Mouse (Mus musculus): ENCODE data around the gene Opa1.

Gene Opa1

DNA sequence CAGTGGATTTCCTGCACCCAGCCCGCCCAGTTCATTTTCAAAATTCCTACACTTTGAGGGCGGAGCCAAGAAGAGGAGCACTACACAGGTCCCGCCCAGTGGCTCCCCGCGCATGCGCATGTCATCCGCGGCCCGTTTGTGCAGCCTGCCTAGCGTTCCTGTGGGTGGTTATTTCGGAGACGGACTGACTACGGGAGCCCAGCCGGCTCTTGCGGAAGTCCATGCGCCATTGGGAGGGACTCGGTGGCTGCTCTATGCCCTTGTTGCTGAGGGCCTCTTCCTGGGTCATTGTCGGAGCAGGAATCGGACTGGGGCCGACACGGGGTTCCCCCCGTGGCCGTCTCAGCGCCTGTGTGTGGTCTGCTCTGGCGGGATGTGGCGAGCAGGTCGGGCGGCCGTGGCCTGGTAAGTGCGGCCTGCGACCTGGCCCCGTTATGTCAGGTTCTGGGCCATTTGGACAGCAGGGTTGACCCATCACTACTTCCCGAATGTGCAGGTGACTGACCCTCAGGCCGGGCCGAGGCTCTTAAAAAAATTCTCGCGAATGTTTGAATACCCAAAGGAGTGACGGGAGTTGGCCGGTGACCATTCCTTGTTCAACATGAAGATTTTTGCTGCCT lies at the start of gene Opa1:
TSS of gene Opa1 (plus strand) at position 168 of the 620 bp plus-strand sequence.
- DNase-seq: peak; percentile 97

DNA sequence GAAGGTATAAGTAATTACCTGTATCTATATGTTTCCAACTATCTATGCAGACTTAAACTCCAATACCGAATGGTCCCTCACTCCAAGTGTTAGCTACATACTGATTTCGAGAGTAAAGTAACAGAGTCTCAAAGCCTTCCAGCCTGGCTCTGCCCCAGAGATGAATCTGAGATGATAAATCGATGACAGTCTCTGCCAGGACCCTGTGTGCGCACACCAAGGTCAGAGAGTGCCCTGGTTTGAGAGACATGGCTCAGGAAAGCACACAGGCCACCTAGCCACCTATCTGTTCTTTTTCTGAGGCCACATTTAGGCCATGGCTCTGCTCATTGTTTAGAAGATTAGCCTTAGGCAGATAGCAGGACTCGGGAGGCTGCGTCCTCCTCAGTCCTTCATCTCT lies 45.5 kb upstream of the Opa1 start:
- no peak for DNase-seq

DNA sequence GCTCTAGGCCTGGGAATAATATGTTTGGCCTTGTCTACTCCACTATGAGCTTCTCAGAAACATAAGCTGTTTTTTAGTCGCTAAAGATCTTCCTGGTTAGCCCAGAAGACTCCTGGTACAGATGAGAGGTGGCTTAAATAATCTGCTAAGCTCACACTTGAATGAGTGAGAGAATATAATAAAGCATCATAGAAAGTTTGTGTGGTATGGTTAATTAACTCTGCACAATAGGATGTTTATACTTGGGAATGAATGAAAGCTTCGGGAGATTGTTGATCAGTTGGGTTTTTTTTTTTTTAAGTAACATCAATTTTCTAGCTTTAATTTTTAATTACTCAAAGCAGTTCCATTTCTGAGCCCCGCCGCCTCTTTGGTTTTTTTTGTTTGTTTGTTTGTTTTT lies 43.3 kb upstream of the Opa1 start:
- DNase-seq: no peak

DNA sequence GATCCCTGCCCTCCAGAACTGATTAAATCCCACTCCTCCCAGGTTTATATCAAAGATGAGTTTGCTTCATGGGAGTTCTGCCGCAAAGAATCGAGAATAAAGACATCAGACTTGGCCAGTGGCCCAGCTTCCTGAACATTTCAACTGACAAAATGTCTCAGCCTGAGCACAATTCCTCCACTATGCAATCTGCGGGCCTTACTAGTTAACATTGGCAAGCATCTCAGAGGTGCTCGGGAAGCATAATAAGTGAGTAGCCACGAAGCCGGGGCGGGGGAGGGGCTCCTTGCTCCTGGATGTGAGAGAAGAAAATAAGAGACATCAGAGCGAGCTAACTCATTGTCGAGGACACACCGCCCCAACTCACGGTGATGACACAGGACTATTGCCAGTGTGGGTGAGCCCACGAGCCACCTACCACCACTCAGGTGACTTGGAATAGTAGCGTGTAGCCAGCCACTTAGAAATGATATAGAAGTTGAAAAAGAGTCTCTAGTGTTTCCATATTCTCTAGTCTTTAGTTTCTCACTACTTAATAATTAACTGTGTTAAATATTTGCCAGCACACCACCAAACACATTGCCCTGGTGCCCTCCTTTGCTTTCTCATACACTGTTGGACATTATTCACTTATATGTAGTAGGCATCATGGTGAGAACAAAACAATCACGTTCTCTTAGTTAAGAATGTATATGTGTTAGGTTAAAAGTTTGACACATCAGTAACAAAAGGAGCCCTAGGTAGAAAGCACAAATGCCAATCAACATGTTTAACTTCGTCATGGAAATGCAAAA lies 42.5 kb upstream of the Opa1 start:
- DNase-seq: no peak

DNA sequence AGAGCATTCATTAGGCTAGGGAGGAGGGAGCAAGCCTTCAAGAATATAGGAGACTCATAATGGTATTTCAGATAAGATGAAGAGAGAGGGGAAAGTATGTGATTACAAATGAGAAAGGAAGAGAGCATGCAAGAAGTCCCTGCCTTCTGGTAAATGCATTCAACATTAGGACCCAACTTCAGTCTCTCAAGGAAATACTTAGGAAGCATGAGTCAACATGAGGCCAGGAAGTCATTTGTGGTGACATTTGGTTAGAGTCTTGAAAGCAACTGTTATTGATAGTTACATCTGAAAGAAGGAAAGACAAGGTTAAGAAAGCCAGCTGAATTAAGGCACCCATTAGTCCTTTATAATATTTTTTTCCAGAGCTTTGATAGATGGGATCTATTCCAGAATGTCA lies 39.2 kb upstream of the Opa1 start:
- no peak for DNase-seq

DNA sequence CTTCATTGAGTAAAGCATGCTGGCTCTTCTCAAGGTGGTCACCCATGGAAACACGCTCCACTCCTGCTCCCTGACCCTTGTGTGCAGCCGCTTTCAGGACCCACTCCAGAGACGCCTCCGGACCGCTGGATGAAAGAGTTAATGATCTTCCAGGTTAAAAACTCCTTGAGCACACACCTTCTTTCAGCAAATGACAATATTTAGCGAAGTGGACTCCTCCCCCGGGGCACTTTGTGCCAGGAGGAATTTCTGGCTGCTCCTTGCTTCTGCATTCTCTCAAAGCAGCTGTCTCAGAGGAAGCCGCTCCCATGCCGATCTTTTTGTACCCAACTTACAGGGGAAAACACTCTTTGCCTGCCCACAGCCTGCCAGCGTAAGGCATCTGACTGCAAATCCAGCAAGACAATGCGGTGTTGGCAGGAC lies 37.9 kb upstream of the Opa1 start:
- DNase-seq: peak; percentile 5

DNA sequence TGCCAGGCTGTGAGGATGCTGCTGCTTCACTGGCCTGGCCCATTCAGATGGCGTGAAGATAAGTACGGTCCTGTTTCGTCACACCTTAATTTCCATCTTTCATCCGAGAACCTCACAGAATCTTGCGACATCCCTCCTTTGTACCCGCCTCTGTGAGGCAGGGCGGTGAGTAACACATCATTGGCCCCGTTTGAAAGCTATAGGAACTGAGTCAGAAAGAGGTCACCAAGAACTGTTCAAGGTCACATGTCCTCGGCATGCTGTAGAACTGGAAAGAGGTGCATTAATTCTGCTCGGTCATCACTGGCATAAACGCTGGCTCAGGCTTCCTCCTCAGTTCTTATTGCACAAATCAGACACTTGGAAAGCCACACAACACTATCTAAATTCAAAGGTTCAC lies 34.3 kb upstream of the Opa1 start, which contains the start of gene Atp13a4:
TSS of gene Atp13a4 (minus strand) at position 36 of the 400 bp plus-strand sequence.
- no peak for DNase-seq

DNA sequence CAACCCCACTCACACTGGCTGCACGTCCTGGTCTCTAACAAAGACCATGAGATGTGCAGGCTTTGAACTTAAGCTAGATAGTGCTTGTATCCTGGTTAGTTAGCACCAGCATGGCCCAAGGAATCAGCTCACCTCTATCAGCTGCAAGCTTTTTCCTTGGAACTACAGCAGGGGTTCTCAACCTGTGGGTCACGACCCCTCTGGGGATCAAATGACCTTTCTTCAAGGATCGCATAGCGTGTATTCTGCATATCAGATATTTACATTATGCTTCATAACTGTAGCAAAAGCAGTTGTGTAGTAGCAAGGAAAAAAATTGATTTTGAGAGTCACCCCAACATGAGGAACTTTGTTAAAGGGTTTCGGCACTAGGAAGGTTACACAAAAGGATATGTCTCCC lies 19.5 kb upstream of the Opa1 start:
- DNase-seq: no peak

DNA sequence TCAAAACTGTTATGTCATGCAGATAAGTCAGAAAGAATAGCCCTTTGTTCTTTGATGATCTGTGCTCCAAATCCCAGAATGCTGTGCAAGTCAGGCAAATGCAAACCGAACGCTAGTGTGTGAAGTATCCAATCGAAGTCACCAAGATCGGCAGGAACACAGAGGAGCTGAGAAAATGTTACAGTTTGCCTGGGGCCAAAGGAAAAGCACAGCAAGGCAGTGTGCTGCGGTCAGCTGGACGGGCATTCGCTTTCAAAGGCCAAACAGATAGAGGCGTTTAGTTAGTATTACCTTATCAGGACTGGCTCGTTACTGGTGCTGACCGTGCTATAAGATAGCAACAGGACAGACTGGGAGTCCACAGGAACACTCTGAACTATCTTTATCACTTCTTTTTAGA lies 18.7 kb upstream of the Opa1 start:
- no peak for DNase-seq

DNA sequence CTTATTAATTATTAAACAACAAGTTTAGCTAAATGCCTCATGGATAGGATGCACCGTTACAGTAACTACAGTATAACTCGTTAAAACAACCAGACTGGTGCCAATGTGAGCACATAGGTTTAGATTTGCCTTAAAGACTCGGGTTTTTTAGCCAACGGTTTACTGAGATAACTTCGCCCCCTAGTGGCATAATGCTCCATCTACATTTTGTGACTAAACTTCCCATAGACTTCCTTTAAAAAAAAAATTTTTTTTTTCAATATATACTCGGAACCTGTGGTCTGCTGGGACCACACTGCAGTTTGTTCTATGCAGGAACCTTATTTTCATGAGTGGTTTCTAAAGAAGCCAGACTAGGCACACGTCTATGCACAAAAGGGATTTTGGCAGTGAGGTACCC lies 18.3 kb upstream of the Opa1 start:
- no peak for DNase-seq

DNA sequence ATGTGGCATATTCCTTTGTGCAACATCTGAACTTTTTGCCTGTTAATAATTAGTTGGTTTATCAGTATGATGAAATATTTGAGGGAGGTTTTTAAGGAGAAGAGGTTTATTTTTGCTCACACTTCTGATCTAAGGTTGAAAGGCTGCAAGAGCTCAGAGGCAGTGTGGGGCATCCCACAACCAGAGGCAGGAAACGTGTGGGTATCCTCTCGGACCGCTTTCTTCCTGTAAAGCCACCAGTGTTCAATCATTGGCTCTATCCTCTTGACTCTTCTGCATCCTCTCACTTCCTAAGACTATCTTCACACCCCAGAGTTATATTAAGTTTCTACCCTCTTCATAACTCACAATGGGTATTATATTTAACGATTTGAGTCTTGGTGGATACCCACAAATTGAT lies 5.1 kb upstream of the Opa1 start:
- DNase-seq: no peak

DNA sequence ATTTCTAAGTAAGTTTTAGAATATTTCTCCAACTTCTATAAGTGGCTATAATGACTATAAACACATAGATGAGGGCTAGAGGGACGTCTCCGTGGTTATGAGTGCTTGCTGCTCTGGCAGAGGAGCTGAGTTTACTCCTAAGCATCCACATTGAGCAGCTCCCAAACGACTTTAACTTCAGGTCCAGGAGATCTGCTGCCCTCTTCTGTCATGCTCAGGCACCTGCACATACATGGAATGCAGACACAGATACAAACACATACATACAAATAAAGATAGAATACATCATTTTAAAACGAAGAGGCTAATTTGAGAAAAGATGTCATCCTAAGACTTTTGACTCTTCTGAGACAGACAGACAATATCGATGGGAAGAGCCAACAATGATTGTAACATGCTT lies 3.5 kb upstream of the Opa1 start:
- no peak for DNase-seq

DNA sequence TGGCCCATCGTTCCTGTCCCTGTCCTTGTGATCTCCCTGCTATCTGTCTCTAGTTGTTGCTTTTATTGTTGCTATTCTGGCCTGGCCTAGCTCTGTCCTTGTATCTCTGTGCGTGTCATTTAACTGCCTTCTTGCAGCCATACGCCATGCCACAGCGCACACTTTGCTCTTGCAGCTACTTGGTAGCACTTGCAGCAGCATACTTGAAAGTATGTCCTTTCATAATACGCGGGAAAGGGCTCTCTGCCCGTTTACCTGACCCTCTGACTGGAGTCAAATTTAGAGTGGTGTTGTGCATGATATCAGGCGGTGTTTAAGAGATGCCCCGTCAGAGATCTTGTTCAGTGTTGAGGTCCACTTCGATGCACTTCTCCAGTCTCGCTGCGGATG lies 648 bp downstream of the Opa1 start:
- DNase-seq: peak; percentile 18

DNA sequence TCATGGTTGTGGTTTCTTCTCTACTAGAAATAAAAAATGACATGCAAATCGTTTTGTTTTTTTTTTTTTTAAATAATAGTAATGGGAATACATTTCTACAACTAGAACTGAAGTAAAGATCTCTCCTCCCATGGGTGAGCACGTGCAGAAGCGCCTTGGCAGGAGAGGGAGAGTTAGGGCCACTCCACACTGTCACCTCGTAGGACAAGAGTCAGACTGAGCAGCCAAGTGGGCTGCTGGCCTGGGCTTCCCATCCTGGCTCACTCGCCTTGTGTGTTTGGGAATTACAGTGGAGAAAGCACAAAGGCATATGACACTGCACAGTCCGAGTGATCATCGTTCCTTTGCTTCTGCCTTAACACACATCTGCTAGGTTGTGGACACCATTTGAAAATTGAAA lies 13.0 kb downstream of the Opa1 start:
- DNase-seq: no peak

DNA sequence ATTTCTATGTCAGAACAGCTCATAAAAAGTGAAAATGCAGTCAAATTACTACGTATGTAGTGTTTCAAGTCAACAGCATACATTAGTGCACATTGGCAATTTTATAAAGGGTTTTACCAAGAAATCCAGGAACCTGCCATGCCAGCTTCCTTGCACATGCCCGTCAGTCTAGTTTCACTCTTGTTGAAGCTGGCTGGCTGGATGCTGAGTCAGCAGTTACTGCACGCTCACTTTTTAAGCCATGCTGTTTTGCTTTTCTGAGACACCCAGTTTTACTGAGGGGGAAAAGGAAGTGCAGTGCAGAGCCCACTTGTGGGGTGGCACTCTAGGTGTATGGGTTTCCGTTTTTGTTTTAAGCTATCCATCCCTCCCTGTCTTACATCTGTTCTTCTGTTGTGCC lies 18.0 kb downstream of the Opa1 start:
- no peak for DNase-seq

DNA sequence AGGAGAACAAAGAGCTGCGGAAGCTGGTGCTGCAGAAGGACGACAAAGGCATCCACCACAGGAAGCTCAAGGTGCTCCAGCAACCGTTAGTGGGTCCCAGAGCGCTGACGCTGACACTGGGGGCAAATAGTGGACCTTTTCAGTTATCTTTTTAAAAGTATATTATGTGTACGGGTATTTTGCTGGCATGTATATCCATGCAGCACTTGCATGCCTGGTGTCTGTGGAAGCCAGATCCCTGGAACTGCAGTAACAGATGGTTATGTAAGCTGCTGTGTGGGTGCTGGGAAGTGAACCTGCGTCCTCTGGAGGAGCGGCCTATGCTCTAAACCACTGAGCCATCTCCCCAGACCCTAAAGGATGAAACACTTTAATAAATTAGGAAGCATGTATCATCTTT lies 26.4 kb downstream of the Opa1 start:
- no peak for DNase-seq

DNA sequence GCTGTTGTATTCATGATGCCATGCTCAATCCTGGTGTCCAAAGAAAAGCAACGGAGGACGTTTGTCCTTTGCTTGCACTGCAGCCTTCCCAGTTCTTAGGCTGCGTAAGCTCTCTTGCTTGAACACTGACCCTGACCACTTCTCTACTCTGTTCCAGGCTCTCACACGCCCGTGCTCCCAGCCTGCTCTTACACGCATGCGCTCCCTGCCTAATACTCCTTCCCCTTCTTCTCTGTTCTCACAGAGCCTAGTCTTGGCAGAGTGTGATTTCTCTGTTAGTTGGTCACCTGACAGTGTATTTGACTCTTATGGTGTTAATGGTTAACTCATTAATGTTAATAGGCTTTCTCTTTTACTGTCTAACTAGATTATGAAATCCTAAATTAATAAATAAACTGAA lies 28.0 kb downstream of the Opa1 start:
- DNase-seq: no peak

DNA sequence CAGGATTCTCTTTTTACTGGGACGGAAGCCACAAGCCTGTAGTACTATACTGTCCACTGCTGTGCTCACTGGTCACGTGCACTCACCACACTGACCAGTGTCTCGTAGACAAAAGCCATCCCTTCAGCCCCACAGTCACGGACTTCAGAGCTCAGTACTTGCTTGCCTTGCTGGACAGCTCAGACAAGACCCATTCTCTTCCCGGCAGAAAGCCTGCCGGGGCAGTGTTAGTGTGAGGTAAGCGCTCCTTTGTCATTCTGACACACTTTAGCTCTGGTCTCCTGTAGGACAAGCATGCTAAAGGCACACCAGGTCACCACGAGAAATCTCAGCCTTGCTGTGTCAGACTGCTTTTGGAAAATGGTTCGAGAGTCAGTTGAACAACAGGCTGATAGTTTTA lies 35.6 kb downstream of the Opa1 start:
- DNase-seq: no peak

DNA sequence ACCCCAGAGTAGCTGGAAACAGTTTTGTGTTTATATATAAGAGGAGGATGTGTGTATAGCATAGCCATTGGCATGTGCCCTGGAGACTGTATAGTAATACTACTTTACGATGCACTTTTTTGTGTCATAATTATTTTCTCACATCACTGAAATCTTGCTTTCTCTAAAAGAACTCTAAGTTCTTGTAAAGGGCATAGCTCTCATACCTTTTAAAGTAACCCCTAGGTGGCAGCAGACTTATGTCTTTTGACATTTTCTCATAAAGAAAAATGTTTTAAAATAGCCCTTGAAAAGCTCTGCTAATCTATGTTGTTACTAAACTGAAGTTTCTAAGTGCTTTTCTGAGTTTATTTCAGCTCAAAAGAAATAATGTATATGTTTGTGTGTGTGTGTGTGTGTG lies 49.9 kb downstream of the Opa1 start:
- DNase-seq: no peak

DNA sequence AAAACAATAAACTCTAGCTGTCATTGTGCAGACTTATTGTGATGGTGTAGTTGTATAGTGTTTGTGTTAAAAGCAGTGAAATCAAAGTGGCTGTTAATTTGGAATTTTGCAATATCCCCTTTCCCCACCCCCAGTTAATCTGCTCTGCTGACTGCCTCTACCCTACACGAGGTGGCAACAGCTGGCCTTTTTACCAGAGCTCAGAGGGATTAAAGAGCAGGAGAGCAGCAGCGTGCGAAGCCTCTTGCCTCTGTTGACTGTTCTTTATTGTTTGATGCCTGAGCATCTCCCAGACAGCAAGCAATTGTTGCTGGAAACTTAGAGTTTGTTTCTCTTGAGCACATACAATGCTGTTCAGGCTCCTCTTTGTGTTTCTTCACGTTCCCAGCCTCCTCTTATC lies 56.6 kb downstream of the Opa1 start:
- DNase-seq: no peak

DNA sequence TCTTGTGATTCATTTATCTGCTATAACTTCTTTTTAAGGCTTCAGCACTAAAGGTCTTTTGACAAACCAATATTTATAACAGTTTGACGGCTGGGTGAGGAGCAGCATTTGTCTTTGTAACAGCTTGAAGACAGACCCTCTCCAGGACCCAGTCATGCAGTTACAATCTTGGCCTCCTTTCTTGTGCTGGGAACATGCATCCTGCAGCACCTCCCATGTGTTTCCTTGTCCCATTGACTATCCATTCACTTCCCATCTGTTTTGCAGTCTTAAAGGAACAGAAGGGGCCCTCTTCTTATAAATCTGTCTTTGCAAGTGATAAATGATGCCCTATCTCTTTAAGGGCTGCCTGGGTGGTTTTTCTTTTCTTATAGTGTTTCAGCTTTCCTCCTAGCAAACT lies 63.2 kb downstream of the Opa1 start:
- no peak for DNase-seq

DNA sequence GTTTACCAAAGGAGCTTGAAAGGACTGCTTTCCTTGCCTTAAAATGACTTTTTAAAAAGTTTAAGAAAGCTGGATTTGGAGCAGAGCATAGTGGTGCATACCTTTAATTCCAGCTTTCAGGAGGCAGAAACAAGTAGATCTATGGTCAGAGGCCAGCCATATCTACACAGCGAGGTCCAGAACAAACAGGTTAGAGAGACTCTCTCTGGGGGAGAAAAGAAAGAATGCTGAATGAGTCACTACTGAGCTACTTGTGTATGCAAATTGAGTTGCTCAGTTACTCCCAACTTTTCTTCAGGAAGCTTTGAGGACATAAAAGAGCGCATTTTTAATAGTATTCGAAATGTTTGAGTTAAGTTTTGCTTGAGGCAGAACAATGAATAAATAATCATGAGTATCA lies 65.7 kb downstream of the Opa1 start:
- DNase-seq: no peak

DNA sequence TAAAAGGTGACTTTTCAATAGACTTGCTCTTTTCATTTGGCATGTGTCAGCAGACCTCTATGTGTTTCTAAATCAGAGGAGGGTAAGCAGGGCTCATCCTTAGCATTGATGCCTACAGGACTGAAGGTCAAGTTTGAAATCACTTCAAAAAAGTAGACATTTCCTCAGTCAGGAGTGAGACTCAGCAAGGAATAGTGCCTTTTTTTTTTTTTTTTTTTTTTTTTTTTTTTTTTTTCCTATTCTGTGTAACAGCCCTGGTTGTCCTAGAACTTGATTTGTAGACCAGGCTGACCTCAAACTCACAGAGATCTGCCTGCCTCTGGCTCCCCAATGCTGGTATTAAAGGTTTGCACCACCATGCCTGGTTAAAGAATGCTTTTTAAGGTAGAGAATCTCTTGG lies 67.1 kb downstream of the Opa1 start:
- no peak for DNase-seq

DNA sequence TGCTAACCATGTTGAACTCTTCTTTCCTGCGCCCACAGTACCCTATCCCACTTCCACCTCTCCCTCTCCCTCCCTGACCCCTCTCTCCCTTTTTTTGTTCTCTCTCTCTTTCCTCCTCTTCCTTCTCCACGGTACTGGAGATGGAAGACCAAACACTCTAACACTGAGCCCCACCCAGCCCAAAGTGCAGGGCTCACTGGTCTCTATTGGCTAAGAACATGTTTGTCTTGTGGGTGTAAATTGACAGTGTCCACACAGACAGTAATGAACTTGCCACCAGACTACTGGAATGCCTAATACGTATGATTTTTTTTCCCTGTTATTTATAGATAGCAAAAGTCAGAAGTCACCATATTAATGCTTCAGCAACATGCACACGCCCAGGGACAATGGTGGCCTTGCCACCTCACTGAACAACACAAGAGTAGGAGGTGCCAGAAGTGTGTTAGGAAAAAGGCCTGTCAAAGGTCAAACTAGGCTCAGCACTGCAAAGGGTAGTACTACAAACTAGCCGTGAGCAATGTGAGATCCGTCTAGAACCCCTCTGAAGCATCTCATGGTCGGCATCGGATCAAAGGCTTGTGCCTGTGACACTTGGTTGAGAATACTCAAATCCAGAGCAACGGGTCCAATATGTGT lies 77.2 kb downstream of the Opa1 start:
- no peak for DNase-seq
